Mouse (Mus musculus): ENCODE data around the gene Sccpdh.

GRCm38 (mm10) chr1:179668836-179669537 is 977 bp downstream of the Sccpdh start:
- TF ChIP-seq CTCF (IDR thresholded peaks at IDR 0.05; ENCODE audit: borderline replicate concordance, control insufficient read depth, extremely low read depth, insufficient read depth, low read length, poor library complexity) (no peak), POLR2A (IDR thresholded peaks at IDR 0.05; ENCODE audit: control insufficient read depth, extremely low read depth, insufficient read depth, low read length, poor library complexity) (no peak)
